Mouse (Mus musculus): ENCODE measurements around the gene Zbtb11. TPM values are rescaled to one million over a fixed set of nuclear protein-coding genes. Genes with fewer than 3 reads are reported as not detected.

Gene Zbtb11
- total and polyA plus RNA-seq, 3 experiments: 2.3 to 11.2 (median 10.3) TPM

- TF ChIP-seq CTCF (IDR thresholded peaks at IDR 0.05) (no peak), EP300 (IDR thresholded peaks at IDR 0.05; ENCODE audit: insufficient read depth, low read depth, low read length) (no peak), POLR2A (IDR thresholded peaks at IDR 0.05; ENCODE audit: insufficient read depth, low read depth, low read length) (no peak)
- intact Hi-C loops (cut with DNase I): loop anchor here (10.0 kb wide), 1 partner anchor 743 kb away; the partner anchor contains the start of gene Tfg
- Histone ChIP-seq H3K27ac (no peak overlapping the region), H3K9ac (ENCODE audit: low read depth, low read length) (no peak overlapping the region), H3K79me2 (replicated peaks; ENCODE audit: control insufficient read depth, insufficient read depth, low read length) (0 out of 2 replicates have a peak, but pooled peaks cover 3% of the 10 kb centered on the region), H3K27me3 (ENCODE audit: control insufficient read depth, insufficient read depth, low read length) (no peaks in the 10 kb centered on the region), H3K4me3 (no peak overlapping the region), H3K36me3 (ENCODE audit: control insufficient read depth, insufficient read depth, low read length) (peaks cover 39% of the 10 kb centered on the region), H3K4me1 (ENCODE audit: control insufficient read depth, insufficient read depth, low read length) (peaks cover 3% of the 10 kb centered on the region)
- WGBS: 76% methylated on average over 6 of the region's 6 CpGs
- DNase-seq: no peak
Observed at GRCm38 (mm10) chr16:55971735-55972615, 1.7 kb upstream of the Zbtb11 start.

GRCm38 (mm10) chr16:55972626-55973201 lies 969 bp upstream of the Zbtb11 start:
- H3K36me3 ChIP-seq (ENCODE audit: control insufficient read depth, insufficient read depth, low read length): peaks cover 34% of the 10 kb centered on the region
- no peaks in the 10 kb centered on the region for H3K27me3 ChIP-seq (ENCODE audit: control insufficient read depth, insufficient read depth, low read length)
- no peak overlapping the region for H3K9ac ChIP-seq (ENCODE audit: low read depth, low read length)
- DNase-seq: no peak
- no peaks in the 10 kb centered on the region; the same call in 1 of the 2 replicates for H3K4me1 ChIP-seq (ENCODE audit: control insufficient read depth, insufficient read depth, low read length)
- 47% methylated on average over 10 of the region's 10 CpGs for WGBS
- peak overlapping the region; percentile 99 for H3K27ac ChIP-seq
- peak overlapping the region; percentile 73 for H3K4me3 ChIP-seq
- no peaks in the 10 kb centered on the region for H3K79me2 ChIP-seq (replicated peaks; ENCODE audit: control insufficient read depth, insufficient read depth, low read length)
- intact Hi-C loops (cut with DNase I): loop anchor here (10.0 kb wide), 1 partner anchor 742 kb away; the partner anchor contains the start of gene Tfg
- TF ChIP-seq POLR2A (IDR thresholded peaks at IDR 0.05; ENCODE audit: insufficient read depth, low read depth, low read length): no peak
- TF ChIP-seq CTCF (IDR thresholded peaks at IDR 0.05): no peak
- TF ChIP-seq EP300 (IDR thresholded peaks at IDR 0.05; ENCODE audit: insufficient read depth, low read depth, low read length): no peak

DNA sequence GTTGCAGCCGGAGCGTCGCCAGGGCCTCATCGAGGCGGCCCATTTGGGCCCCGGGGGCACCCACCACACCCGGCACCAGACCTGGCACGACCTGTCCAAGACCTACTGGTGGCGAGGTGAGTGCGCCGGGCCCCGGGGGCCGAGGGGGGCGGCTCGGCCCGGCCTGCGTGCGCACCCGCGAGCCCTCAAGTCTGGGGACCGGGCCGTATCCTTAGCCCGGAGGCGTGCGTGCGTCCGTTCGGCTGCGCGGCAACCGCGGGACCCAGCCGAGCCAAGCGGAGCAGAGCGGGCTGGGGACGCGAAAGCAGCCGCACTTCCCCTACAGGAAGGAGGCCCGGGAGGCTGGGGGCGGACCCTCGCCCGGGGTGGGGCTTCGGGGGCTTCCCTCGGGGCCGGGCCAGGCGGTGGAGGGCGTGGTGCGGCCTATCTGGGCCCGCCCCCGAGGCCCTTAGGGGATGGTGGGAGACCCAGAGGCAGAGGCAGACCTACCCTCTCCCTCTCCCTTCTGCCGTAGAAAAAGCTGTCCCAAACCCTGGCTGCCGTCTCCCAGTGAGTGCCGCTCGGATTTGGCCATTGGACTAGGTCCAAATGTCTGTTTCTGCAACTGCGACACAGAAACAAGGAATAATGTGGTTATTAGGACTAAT lies 696 bp downstream of the Zbtb11 start:
- intact Hi-C loops (cut with DNase I): loop anchor here (1.0 to 10.0 kb wide), 2 partner anchors 55 to 740 kb away; partner anchors contain the start of genes Pcnp and Tfg
- H3K4me1 ChIP-seq (ENCODE audit: control insufficient read depth, insufficient read depth, low read length): no peaks in the 10 kb centered on the region; the same call in 1 of the 2 replicates
- peak overlapping the region; percentile 89 for H3K9ac ChIP-seq (ENCODE audit: low read depth, low read length)
- H3K4me3 ChIP-seq: peak overlapping the region; percentile 73
- WGBS: under 1% methylated on average over 55 of the region's 55 CpGs
- H3K27ac ChIP-seq: peak overlapping the region; percentile 99
- peak; percentile 95 for DNase-seq
- H3K79me2 ChIP-seq (replicated peaks; ENCODE audit: control insufficient read depth, insufficient read depth, low read length): no peaks in the 10 kb centered on the region
- H3K36me3 ChIP-seq (ENCODE audit: control insufficient read depth, insufficient read depth, low read length): peaks cover 28% of the 10 kb centered on the region
- TF ChIP-seq CTCF (IDR thresholded peaks at IDR 0.05) (no peak), POLR2A (IDR thresholded peaks at IDR 0.05; ENCODE audit: insufficient read depth, low read depth, low read length) (peak; percentile 93)
- H3K27me3 ChIP-seq (ENCODE audit: control insufficient read depth, insufficient read depth, low read length): no peaks in the 10 kb centered on the region

DNA sequence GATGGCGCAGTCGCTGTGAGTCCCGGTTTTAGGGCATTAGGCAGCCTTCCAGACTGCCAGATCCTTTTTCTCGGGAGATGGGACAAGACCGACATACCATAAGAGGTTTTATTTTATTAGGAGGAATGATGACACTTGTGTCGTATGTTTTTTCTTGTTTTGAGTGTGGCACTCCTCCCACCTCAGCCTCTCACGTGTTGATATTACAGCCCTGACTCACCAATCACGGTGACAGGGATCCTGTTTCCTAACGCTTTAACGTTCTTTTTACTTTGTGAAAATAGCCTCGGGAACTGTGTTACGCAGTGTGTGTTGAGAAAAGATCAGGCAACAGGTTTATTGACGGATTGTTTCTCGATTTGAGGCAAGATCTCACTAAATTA lies 1.2 kb downstream of the Zbtb11 start:
- whole genome bisulfite sequencing: 2% methylated on average over 14 of the region's 14 CpGs
- Histone ChIP-seq H3K4me3 (peak overlapping the region; percentile 73), H3K4me1 (ENCODE audit: control insufficient read depth, insufficient read depth, low read length) (no peaks in the 10 kb centered on the region; the same call in 1 of the 2 replicates), H3K79me2 (replicated peaks; ENCODE audit: control insufficient read depth, insufficient read depth, low read length) (no peaks in the 10 kb centered on the region), H3K36me3 (ENCODE audit: control insufficient read depth, insufficient read depth, low read length) (peaks cover 22% of the 10 kb centered on the region), H3K27me3 (ENCODE audit: control insufficient read depth, insufficient read depth, low read length) (no peaks in the 10 kb centered on the region), H3K27ac (peak overlapping the region; percentile 99), H3K9ac (ENCODE audit: low read depth, low read length) (peak overlapping the region; percentile 89)
- DNase-seq: no peak
- intact Hi-C loops (cut with DNase I): loop anchor here (1.0 to 10.0 kb wide), 2 partner anchors 54 to 740 kb away; partner anchors contain the start of genes Pcnp and Tfg
- TF ChIP-seq CTCF (IDR thresholded peaks at IDR 0.05): no peak
- TF ChIP-seq EP300 (IDR thresholded peaks at IDR 0.05; ENCODE audit: insufficient read depth, low read depth, low read length): no peak
- no peak; the same call in 1 of the 2 replicates for TF ChIP-seq POLR2A (IDR thresholded peaks at IDR 0.05; ENCODE audit: insufficient read depth, low read depth, low read length)

DNA sequence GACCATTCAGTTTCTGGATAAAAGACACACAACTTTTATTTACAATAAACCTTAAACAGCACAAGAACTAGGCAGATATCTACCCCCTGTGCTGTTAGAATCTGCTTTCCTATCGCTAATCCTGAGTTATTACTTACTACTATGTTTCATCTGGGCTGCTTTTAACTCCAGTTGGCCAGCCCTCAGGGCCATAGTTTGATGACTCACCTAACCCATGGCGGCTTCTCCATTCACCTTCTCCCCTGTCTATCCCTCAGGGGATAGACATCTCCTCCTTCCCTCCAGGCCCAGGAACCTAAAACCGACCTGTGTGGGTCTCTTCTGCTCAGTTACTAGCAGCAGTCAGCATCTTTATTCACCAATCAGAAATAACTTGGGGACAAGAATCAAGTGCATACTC lies 12.3 kb downstream of the Zbtb11 start:
- no peak overlapping the region for H3K4me3 ChIP-seq
- H3K27ac ChIP-seq: no peak overlapping the region
- intact Hi-C loops (cut with DNase I): no loop called here
- 93% methylated on average over 3 of the region's 3 CpGs for WGBS
- no peaks in the 10 kb centered on the region; the same call in 1 of the 2 replicates for H3K79me2 ChIP-seq (replicated peaks; ENCODE audit: control insufficient read depth, insufficient read depth, low read length)
- TF ChIP-seq POLR2A (IDR thresholded peaks at IDR 0.05; ENCODE audit: insufficient read depth, low read depth, low read length): no peak
- TF ChIP-seq CTCF (IDR thresholded peaks at IDR 0.05): no peak
- no peak for TF ChIP-seq EP300 (IDR thresholded peaks at IDR 0.05; ENCODE audit: insufficient read depth, low read depth, low read length)
- no peaks in the 10 kb centered on the region for H3K27me3 ChIP-seq (ENCODE audit: control insufficient read depth, insufficient read depth, low read length)
- no peak overlapping the region for H3K9ac ChIP-seq (ENCODE audit: low read depth, low read length)
- no peaks in the 10 kb centered on the region for H3K4me1 ChIP-seq (ENCODE audit: control insufficient read depth, insufficient read depth, low read length)
- no peaks in the 10 kb centered on the region; the same call in 1 of the 2 replicates for H3K36me3 ChIP-seq (ENCODE audit: control insufficient read depth, insufficient read depth, low read length)
- no peak for DNase-seq
